Mouse (Mus musculus) MEL (cell line): ENCODE measurements at regions not wholly inside any gene's neighbourhood (a gene's known extent, or its start where the extent isn't known, plus 50 kb on each side); places are given as distances from the start of the nearest gene placed in this dataset.

Source experiments
- EP300 ChIP-seq, 2 experiments: IDR thresholded peaks; 2 replicates each; pipeline ENCODE4 v1.6.1; 2011; ENCODE audit warnings: improper control_type of control experiment in 2 of 2, low read length in 2 of 2, low read depth in 1 of 2, mild to moderate bottlenecking in 1 of 2
- NELFE ChIP-seq: IDR thresholded peaks from 2 replicates; pipeline ENCODE4 v1.6.1; 2011; ENCODE audit warnings: low read depth, low read length, improper control_type of control experiment
- POLR2A ChIP-seq, 2 experiments: IDR thresholded peaks; 2 replicates each; pipeline ENCODE4 v1.6.1; 2011 to 2012; ENCODE audit warnings: low read length in 2 of 2, mild to moderate bottlenecking in 2 of 2, control low read depth in 1 of 2, improper control_type of control experiment in 1 of 2, low read depth in 1 of 2, moderate library complexity in 1 of 2; ENCODE audit not compliant: control insufficient read depth in 1 of 2, insufficient read depth in 1 of 2, poor library complexity in 1 of 2
- SMC3 ChIP-seq: IDR thresholded peaks from 2 replicates; pipeline ENCODE4 v1.6.1; 2011; ENCODE audit warnings: low read depth, low read length, improper control_type of control experiment
- TBP ChIP-seq: IDR thresholded peaks from 2 replicates; pipeline ENCODE4 v1.8.0; 2011; ENCODE audit warnings: low read depth, low read length, improper control_type of control experiment

DNA sequence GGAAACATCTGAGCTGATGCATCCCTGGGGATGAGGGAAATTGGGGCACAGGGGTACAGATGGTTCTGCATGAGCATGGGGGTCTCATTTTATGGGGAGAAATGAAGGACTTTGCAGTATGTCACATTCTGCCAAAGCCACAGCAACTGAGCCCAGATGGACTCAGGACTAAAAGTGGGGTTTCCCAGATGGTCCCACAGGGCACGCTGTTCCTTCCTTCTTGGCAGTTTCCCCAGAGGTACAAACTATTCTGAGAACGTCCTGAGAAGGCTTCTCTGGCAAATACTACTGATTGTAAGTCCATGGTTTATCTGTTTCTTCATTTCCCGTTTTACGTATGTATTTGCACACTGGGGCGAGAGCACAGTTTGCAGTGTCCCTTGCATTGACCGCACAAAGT lies 121.6 kb upstream of the Cox10 start:
- no peak for TF ChIP-seq SMC3
- no peak for TF ChIP-seq EP300 (IDR thresholded peaks at IDR 0.05; ENCODE audit: low read depth in 1 of 2, low read length in 2 of 2)
- no peak for TF ChIP-seq NELFE
- TF ChIP-seq TBP, result no peak
- TF ChIP-seq POLR2A (IDR thresholded peaks at IDR 0.05; ENCODE audit: control insufficient read depth in 1 of 2, insufficient read depth in 1 of 2, low read depth in 1 of 2, low read length in 2 of 2, poor library complexity in 1 of 2), result no peak
